Mouse (Mus musculus) hindbrain, embryonic 14.5 days (tissue): ENCODE measurements around the gene Mdm4. TPM values are rescaled to one million over a fixed set of nuclear protein-coding genes. Genes with fewer than 3 reads are reported as not detected.

Experiments used
- microRNA-seq: library from miRNA; unstranded; fragments of <30 nt; microRNA quantifications from one replicate; pipeline ENCODE4, GENCODE M21; 2016
- polyA plus RNA-seq: library from polyadenylated mRNA; unstranded; fragments of >200 nt; fragmentation: Nextera tagmentation; extraction: Ambion mirVana; gene quantifications from 2 replicates; pipeline ENCODE4 v1.2.1, GENCODE M21; 2014

Gene Mdm4
- polyA plus RNA-seq, 1 experiment from 2014 or later: 51.8 TPM

Small RNA genes within 50 kb of the gene (microRNA-seq; reads per million reads assigned to microRNA genes)
- not detected for gene Gm44300

Other genes with a start within 250 kb of the Mdm4 start
- 40.7 and 45.3 TPM in 2 replicates for gene Lrrn2, start 150.3 kb downstream of the Mdm4 start, polyA plus RNA-seq
- 13.7 and 14.8 TPM in 2 replicates for gene Pik3c2b, start 15.1 kb upstream of the Mdm4 start, polyA plus RNA-seq
- 29.6 and 36.0 TPM in 2 replicates for gene Ppp1r15b, start 100.6 kb upstream of the Mdm4 start, polyA plus RNA-seq
- 21.4 and 22.2 TPM in 2 replicates for gene Plekha6, start 133.6 kb upstream of the Mdm4 start, polyA plus RNA-seq